Mouse (Mus musculus): ENCODE measurements around the gene Nkiras2.

GRCm38 (mm10) chr11:100671049-100671448 is 52.0 kb downstream of the Nkiras2 start:
- TF ChIP-seq CTCF (IDR thresholded peaks at IDR 0.05; ENCODE audit: borderline replicate concordance, insufficient read depth, low read length) (no peak), POLR2A (IDR thresholded peaks at IDR 0.05; ENCODE audit: low read depth, low read length) (no peak)
